Mouse (Mus musculus): ENCODE data around the gene Daglb. TPM values are rescaled to one million over a fixed set of nuclear protein-coding genes. Genes with fewer than 3 reads are reported as not detected.

Gene Daglb
- polyA plus RNA-seq, 1 experiment from 2014 or later: 7.2 TPM

DNA sequence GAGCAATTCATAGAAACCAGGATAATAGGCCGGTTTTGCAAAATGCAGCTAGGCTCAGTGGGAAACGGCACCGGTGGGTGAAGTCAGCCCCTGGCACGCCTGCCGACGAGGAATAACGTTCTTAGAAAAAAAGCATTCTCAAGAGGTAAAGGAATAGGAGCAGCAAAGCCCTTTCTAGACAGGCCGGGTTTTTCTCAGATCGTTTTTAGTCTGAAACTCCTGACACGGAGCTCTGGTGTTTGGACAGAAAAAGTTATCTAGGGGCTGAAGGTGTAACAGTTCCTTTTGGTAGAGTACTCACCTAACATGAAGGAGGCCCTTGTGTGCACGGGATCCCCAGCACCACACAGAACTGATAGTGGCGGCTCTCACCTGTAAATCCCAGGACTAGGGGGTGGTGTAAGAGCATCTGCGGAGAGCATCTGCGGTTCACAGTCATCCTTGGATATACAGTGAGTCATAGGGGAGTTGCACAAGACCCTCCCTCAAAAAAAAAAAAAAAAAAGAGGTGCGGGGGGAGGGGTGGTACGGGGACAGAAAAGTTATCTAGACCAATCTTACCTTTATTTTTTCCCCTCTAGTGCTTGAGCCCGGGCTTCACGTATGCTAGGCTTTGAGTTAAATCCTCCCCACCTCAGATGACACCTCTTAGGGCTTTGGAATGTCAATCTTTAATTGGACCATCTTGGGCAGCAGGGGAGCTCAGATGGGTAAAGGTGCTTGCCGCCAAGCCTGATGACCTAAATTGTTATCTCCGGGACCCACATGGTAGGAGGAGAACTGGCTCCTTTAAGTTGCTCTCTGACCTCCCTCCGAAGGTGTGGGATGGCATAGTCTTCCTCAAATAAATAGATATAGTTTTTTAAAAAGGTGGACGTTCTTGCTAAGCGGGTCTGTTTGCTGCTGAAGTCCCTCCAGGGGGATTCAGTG is 1.0 kb downstream of the Daglb start:
- no peaks in the 10 kb centered on the region for H3K27me3 ChIP-seq (ENCODE audit: control insufficient read depth, insufficient read depth, low read length)
- 32% methylated on average over 23 of the region's 23 CpGs for WGBS
- ATAC-seq (ENCODE audit: low FRiP score, low TSS enrichment): no peak

DNA sequence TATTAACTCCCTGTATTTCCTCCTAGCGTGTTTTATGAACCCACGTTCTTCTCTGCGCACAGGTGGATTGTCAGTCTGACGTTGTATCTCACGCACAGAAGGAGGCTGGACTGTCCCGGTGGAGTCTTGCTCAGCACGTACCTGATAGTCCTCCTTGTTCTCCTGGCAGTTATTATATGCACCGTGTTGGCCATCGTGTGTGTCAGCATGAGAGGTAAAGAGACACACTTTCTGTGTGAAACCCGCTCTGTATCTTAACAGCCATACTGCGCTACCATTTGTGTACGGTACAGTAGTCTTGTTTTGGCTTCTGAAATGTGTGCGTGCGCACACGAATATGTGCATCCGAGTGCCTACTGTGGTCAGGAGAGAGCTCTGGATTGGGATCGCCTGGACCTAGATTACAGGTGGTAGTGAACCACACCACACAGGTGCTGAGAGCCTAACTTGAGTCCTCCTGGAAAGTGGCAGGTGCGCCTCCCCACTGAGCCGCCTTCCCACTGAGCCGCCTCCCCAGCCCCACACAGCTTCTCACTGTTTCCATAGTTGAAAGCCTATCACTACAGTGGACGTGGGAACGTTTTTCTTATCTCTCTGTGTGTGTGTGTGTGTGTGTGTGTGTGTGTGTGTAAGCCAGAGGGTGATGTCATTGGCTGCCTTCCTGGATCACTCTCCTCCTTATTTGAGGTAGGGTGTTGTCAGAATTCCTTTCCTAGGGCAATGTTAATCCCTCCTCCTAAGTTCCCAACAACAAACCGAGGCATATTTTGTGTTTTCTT is 2.7 kb downstream of the Daglb start:
- Histone ChIP-seq H3K4me2 (replicated peaks; ENCODE audit: low read depth, low read length) (no peak overlapping the region), H3K4me1 (ENCODE audit: control insufficient read depth, insufficient read depth, low read length) (0 out of 2 replicates have a peak, but pooled peaks cover 7% of the 10 kb centered on the region), H3K4me3 (ENCODE audit: low read length) (no peak overlapping the region), H3K27me3 (ENCODE audit: control insufficient read depth, insufficient read depth, low read length) (no peaks in the 10 kb centered on the region), H3K9me3 (ENCODE audit: control insufficient read depth, low read length) (no peaks in the 10 kb centered on the region), H3K27ac (ENCODE audit: low read depth, low read length) (no peak overlapping the region), H3K9ac (ENCODE audit: low read depth, low read length) (no peak overlapping the region), H3K36me3 (ENCODE audit: control insufficient read depth, insufficient read depth, low read length) (peaks cover 4% of the 10 kb centered on the region; the same call in 1 of the 2 replicates)
- no peak for ATAC-seq (ENCODE audit: low FRiP score, low TSS enrichment)
- 93% methylated on average over 23 of the region's 23 CpGs for WGBS

More for the DNA sequence above, 1.0 kb downstream of the Daglb start:
- no peak overlapping the region for H3K27ac ChIP-seq (ENCODE audit: low read depth, low read length)
- H3K36me3 ChIP-seq (ENCODE audit: control insufficient read depth, insufficient read depth, low read length): 0 out of 2 replicates have a peak, but pooled peaks cover 4% of the 10 kb centered on the region
- 0 out of 2 replicates have a peak, but pooled peaks cover 7% of the 10 kb centered on the region for H3K4me1 ChIP-seq (ENCODE audit: control insufficient read depth, insufficient read depth, low read length)
- peak overlapping the region; percentile 96 for H3K4me2 ChIP-seq (replicated peaks; ENCODE audit: low read depth, low read length)
- H3K4me3 ChIP-seq (ENCODE audit: low read length): peak overlapping the region; percentile 55
- H3K9me3 ChIP-seq (ENCODE audit: control insufficient read depth, low read length): no peaks in the 10 kb centered on the region
- peak overlapping the region; percentile 55 for H3K9ac ChIP-seq (ENCODE audit: low read depth, low read length)

DNA sequence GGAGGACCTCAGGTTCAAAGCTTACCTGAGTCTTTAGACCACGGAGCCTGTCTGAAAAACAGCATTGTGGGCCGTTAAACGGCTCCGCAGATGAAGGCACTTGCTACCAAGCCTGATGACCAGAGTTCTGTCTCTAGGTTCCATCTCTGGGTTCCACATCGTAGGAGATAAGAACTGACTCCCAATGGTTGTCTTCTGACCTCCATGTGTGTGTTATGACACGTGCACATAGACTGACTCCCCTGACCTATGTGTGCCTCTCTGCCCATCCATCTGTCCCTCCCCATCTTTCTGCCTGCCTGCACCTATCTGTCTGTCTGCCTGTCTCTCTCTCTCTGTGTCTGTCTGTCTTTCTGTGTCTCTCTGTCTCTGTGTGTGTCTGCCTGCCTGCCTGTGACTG is 3.5 kb downstream of the Daglb start:
- no peak overlapping the region for H3K27ac ChIP-seq (ENCODE audit: low read depth, low read length)
- no peak overlapping the region for H3K9ac ChIP-seq (ENCODE audit: low read depth, low read length)
- H3K9me3 ChIP-seq (ENCODE audit: control insufficient read depth, low read length): no peaks in the 10 kb centered on the region
- WGBS: 88% methylated on average over 6 of the region's 6 CpGs
- peaks cover 4% of the 10 kb centered on the region; the same call in 1 of the 2 replicates for H3K36me3 ChIP-seq (ENCODE audit: control insufficient read depth, insufficient read depth, low read length)
- no peak overlapping the region for H3K4me2 ChIP-seq (replicated peaks; ENCODE audit: low read depth, low read length)
- H3K4me3 ChIP-seq (ENCODE audit: low read length): no peak overlapping the region
- H3K4me1 ChIP-seq (ENCODE audit: control insufficient read depth, insufficient read depth, low read length): 0 out of 2 replicates have a peak, but pooled peaks cover 7% of the 10 kb centered on the region
- no peak for ATAC-seq (ENCODE audit: low FRiP score, low TSS enrichment)
- no peaks in the 10 kb centered on the region for H3K27me3 ChIP-seq (ENCODE audit: control insufficient read depth, insufficient read depth, low read length)

- WGBS: 96% methylated on average over 8 of the region's 8 CpGs
- peaks cover 8% of the 10 kb centered on the region; the same call in 1 of the 2 replicates for H3K36me3 ChIP-seq (ENCODE audit: control insufficient read depth, insufficient read depth, low read length)
- no peaks in the 10 kb centered on the region for H3K27me3 ChIP-seq (ENCODE audit: control insufficient read depth, insufficient read depth, low read length)
- no peak overlapping the region for H3K4me3 ChIP-seq (ENCODE audit: low read length)
- H3K4me2 ChIP-seq (replicated peaks; ENCODE audit: low read depth, low read length): no peak overlapping the region
- ATAC-seq (ENCODE audit: low FRiP score, low TSS enrichment): no peak
- H3K27ac ChIP-seq (ENCODE audit: low read depth, low read length): no peak overlapping the region
- H3K9me3 ChIP-seq (ENCODE audit: control insufficient read depth, low read length): no peaks in the 10 kb centered on the region
- H3K9ac ChIP-seq (ENCODE audit: low read depth, low read length): no peak overlapping the region
- H3K4me1 ChIP-seq (ENCODE audit: control insufficient read depth, insufficient read depth, low read length): 0 out of 2 replicates have a peak, but pooled peaks cover 7% of the 10 kb centered on the region
Observed at GRCm38 (mm10) chr5:143469628-143470027, 5.2 kb downstream of the Daglb start.

DNA sequence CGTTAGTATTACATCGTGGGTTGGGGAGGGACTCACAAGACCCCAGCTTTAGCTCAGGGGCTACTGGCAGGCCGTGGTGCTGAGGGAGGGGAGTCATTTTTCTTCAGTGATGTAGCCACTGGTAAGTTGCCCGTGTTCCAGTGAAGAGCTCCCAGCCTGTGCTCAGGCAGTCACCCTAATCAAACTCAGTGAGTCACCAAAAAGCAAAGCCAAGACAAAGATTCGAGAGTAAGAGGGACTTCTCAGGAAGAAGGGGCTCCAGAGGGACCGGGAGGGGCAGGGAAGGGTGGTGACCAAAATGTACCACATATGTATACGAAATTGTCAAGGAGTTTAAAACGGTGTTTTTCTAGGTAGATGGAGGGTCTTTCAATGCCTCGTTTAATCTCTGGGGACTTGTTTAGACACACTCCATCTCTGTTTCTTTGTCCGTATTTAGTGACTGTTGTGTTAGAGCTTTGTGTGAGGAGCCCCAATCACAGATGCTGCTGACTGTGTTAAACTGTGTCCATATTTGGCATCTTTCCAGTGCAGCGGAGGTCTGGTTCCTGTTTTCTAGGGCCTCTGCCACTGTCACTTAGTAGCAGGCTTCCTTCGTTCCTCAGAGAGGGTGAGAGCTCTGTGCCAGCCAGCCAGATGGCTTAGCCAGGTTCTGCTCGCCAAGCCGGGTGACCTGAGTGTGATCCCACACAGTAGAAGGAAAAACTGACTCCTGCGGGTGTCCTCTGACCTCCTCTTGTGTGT is 6.2 kb downstream of the Daglb start:
- no peaks in the 10 kb centered on the region for H3K9me3 ChIP-seq (ENCODE audit: control insufficient read depth, low read length)
- no peak overlapping the region for H3K4me3 ChIP-seq (ENCODE audit: low read length)
- 79% methylated on average over 15 of the region's 15 CpGs for WGBS
- no peak overlapping the region for H3K27ac ChIP-seq (ENCODE audit: low read depth, low read length)
- no peak overlapping the region for H3K9ac ChIP-seq (ENCODE audit: low read depth, low read length)
- no peaks in the 10 kb centered on the region for H3K27me3 ChIP-seq (ENCODE audit: control insufficient read depth, insufficient read depth, low read length)
- no peak for ATAC-seq (ENCODE audit: low FRiP score, low TSS enrichment)
- peaks cover 8% of the 10 kb centered on the region for H3K36me3 ChIP-seq (ENCODE audit: control insufficient read depth, insufficient read depth, low read length)
- H3K4me1 ChIP-seq (ENCODE audit: control insufficient read depth, insufficient read depth, low read length): 0 out of 2 replicates have a peak, but pooled peaks cover under 1% of the 10 kb centered on the region
- no peak overlapping the region for H3K4me2 ChIP-seq (replicated peaks; ENCODE audit: low read depth, low read length)

GRCm38 (mm10) chr5:143471165-143471546 is 6.8 kb downstream of the Daglb start:
- ATAC-seq (ENCODE audit: low FRiP score, low TSS enrichment): no peak
- Histone ChIP-seq H3K4me2 (replicated peaks; ENCODE audit: low read depth, low read length) (no peak overlapping the region), H3K36me3 (ENCODE audit: control insufficient read depth, insufficient read depth, low read length) (peaks cover 9% of the 10 kb centered on the region), H3K27ac (ENCODE audit: low read depth, low read length) (no peak overlapping the region), H3K9ac (ENCODE audit: low read depth, low read length) (no peak overlapping the region), H3K27me3 (ENCODE audit: control insufficient read depth, insufficient read depth, low read length) (no peaks in the 10 kb centered on the region), H3K4me1 (ENCODE audit: control insufficient read depth, insufficient read depth, low read length) (no peaks in the 10 kb centered on the region), H3K4me3 (ENCODE audit: low read length) (no peak overlapping the region), H3K9me3 (ENCODE audit: control insufficient read depth, low read length) (no peaks in the 10 kb centered on the region)
- WGBS: 94% methylated on average over 3 of the region's 3 CpGs

GRCm38 (mm10) chr5:143471953-143472618 is 7.7 kb downstream of the Daglb start:
- no peak overlapping the region for H3K4me2 ChIP-seq (replicated peaks; ENCODE audit: low read depth, low read length)
- H3K36me3 ChIP-seq (ENCODE audit: control insufficient read depth, insufficient read depth, low read length): peaks cover 11% of the 10 kb centered on the region
- H3K27ac ChIP-seq (ENCODE audit: low read depth, low read length): no peak overlapping the region
- no peaks in the 10 kb centered on the region for H3K9me3 ChIP-seq (ENCODE audit: control insufficient read depth, low read length)
- 82% methylated on average over 9 of the region's 9 CpGs for WGBS
- H3K4me3 ChIP-seq (ENCODE audit: low read length): no peak overlapping the region
- no peak for ATAC-seq (ENCODE audit: low FRiP score, low TSS enrichment)
- no peak overlapping the region for H3K9ac ChIP-seq (ENCODE audit: low read depth, low read length)
- H3K27me3 ChIP-seq (ENCODE audit: control insufficient read depth, insufficient read depth, low read length): no peaks in the 10 kb centered on the region
- H3K4me1 ChIP-seq (ENCODE audit: control insufficient read depth, insufficient read depth, low read length): no peaks in the 10 kb centered on the region

- H3K27me3 ChIP-seq (ENCODE audit: control insufficient read depth, insufficient read depth, low read length): no peaks in the 10 kb centered on the region
- ATAC-seq (ENCODE audit: low FRiP score, low TSS enrichment): no peak
- peaks cover 7% of the 10 kb centered on the region for H3K36me3 ChIP-seq (ENCODE audit: control insufficient read depth, insufficient read depth, low read length)
- WGBS: 84% methylated on average over 20 of the region's 20 CpGs
- H3K9ac ChIP-seq (ENCODE audit: low read depth, low read length): no peak overlapping the region
- H3K4me1 ChIP-seq (ENCODE audit: control insufficient read depth, insufficient read depth, low read length): no peaks in the 10 kb centered on the region
- H3K4me3 ChIP-seq (ENCODE audit: low read length): no peak overlapping the region
- no peaks in the 10 kb centered on the region for H3K9me3 ChIP-seq (ENCODE audit: control insufficient read depth, low read length)
- no peak overlapping the region for H3K4me2 ChIP-seq (replicated peaks; ENCODE audit: low read depth, low read length)
- no peak overlapping the region for H3K27ac ChIP-seq (ENCODE audit: low read depth, low read length)
Observed at GRCm38 (mm10) chr5:143475153-143475844, 10.9 kb downstream of the Daglb start.

Measured in kidney, embryonic 14.5 days (tissue).